Mouse (Mus musculus) layer of hippocampus, adult 18-20 months (tissue): ENCODE results near the gene Rtel1. TPM values are rescaled to one million over a fixed set of nuclear protein-coding genes. Genes with fewer than 3 reads are reported as not detected.

Experiments used
- DNase-seq, 2 experiments: peaks; one replicate each; pipeline ENCODE4 v3.0.0; 2022; ENCODE audit warnings: low spot score in 2 of 2
- long read RNA-seq: library from polyadenylated mRNA; stranded (forward); transcript quantifications from one replicate; pipeline ENCODE4 v2.0.0, GENCODE M21; 2021
- total RNA-seq, 2 experiments: library from RNA; stranded (reverse); gene quantifications; 2 replicates each; pipeline ENCODE4 v1.2.3; 2021

Gene Rtel1
- 10 to 100 TPM; 25.3 to 28.8 TPM for total RNA-seq
- long read RNA-seq, full-length matches to known transcripts, result 1 of 8 reads
- long read RNA-seq, partial matches to known transcripts, result 0 of 8 reads
- long read RNA-seq, other reads (novel, unspliced or antisense), result 7 of 8 reads

DNA sequence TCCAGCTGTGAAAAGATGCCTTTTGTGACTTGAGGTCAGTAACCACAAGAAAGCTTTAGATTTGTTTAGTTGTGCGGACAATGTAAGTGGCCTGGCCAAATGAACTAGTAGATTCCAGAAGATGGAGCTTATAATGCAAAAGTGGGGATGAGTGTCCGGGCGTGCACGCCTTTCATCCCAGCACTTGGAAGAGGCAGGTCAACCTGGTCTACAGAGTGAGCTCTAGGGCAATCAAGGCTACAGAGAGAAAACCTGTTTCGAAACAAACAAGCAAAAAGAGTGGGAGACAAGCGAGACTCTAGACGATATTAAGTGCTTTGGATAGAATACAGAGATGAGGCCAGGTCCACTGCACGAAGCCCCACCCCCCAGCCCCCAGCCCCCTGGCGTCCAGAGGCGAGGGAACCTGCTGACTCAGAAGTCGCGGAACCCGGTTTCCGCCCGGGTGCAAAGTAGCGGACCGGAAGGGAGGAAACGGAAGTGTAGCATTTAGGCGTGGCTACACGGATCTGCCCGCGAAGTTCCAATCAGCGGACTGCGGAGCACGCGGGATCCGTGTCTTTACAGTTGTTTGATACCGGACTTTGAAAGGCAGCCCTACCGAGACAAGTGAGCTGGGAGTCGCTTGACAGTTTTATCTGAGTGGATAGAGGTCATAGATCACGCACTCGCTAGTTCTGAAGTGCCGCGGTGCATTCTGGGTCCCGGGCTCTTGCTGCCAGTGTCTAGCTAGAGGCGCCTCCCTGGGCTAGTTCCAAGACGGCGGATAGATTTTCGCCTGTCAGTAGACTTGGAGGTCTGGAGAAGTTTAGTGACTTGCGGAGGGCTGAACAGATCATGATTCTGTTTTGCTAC is at the start of gene Rtel1:
Gene Rtel1 (plus strand): TSS at position 492 of the 855 bp plus-strand sequence.
- peak; percentile 71 to 83 for DNase-seq

DNA sequence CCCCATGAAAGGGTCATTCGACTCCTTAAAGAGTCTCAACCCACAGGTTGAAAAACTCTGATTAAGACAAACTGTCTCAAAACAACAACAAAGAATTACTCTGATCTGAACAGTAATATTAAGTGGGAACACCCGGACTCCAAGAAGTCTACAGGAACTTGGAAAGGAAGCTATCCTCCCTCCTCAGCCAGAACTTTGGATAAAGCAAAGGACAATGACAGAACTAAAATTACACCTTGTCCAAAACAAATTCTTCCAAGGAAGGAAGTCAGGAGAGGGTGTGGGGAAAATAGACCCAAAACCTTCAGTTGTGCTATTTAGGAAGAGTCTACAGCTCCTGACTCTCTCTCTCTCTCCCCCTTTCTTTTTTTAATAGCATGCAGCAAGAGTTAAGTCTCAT is 47.4 kb upstream of the Rtel1 start:
- DNase-seq, result no peak

- no peak for DNase-seq
These were observed 45.7 kb upstream of the Rtel1 start for GRCm38 (mm10) chr2:181273829-181274228.

DNA sequence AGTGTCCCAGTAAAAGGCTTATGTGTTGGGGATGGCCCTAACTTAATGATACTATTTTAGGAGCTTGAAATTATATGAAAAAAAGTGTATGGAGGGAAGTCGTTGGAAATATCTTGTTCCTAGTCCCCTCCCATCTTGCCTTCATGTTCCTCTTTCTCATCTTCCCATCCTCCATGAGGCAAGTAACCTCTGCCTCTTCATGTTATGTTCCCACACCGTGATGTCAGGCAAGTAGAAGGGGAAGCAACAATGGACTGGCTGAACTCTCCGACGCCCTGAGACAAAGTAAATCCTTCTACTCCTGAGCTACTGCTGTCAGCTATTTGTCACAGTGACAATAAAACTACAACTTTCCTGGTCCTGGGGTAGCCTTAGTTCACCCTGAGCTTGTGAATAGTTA is 44.9 kb upstream of the Rtel1 start:
- DNase-seq, result no peak

DNA sequence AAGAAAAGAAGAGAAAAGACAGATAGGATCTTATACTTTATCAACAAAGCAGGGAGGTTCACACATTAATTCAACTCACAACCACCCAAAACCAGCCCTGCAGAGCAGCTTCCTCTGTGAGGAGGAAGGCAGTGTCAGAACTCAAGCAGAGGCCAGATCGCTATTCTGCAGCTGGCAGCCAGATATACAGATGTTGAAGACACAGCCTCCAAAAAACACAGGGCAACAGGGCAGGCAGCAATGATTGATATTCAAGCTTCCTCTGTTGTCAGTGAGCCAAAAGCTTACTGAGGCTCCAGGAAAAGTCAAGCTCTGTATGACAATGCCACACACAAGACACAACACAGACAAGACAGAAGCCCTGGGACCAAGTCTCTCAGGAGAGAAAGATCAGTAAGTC is 42.8 kb upstream of the Rtel1 start:
- no peak for DNase-seq

DNA sequence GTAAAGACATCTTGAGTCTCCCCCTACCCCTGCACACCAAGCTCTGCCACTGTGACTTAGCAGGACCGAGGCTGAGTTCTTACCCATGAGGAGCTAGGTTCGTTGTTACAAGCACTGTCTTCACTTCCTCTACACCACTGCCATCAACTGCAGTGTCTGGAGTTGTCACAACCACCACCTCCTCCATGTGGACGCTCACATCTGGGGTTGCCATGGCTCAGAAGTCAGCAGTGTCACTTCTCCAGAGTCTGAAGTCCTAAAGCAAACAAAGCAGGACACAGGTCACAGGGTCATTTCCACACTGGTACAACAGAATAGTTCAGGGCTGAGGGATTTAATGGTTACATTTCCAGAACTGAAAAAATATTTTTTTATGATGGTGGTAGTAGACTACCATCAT is 41.7 kb upstream of the Rtel1 start:
- no peak for DNase-seq

- DNase-seq, result peak in 1 of 2 experiments; percentile 52
These were observed 39.6 kb upstream of the Rtel1 start for GRCm38 (mm10) chr2:181279968-181280367.

DNA sequence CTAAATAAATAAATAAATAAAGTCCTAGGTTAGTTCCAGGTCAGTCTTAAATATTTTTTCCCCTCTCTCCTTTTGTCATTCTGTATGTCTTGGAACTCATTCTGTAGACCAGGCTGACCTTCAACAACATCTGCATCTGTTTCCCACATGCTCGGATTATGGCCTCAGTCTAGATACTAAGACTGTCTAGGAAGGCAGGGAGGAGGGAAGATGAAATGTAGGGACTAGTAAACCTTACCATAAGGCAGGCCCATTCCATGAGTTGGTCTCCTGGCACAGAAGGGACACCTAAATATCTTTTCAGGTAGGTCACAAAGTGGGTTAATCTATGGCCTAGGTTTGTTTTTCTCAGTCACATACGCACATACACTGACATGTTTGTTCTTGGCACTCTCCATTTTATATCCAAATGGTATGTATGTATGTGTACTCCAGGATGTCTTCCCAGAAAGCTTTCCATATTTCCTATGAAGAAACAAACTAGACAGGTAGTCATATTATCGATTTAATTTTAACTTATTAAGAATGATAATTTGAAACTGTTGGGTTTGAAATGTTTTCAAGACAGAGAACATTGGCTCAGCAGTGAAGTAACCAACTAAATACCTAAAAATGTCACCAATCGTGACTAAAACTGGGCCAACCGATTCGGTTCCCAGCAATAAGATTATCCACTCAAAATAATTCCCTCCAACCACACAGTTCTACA is 32.8 kb upstream of the Rtel1 start:
- DNase-seq, result no peak

DNA sequence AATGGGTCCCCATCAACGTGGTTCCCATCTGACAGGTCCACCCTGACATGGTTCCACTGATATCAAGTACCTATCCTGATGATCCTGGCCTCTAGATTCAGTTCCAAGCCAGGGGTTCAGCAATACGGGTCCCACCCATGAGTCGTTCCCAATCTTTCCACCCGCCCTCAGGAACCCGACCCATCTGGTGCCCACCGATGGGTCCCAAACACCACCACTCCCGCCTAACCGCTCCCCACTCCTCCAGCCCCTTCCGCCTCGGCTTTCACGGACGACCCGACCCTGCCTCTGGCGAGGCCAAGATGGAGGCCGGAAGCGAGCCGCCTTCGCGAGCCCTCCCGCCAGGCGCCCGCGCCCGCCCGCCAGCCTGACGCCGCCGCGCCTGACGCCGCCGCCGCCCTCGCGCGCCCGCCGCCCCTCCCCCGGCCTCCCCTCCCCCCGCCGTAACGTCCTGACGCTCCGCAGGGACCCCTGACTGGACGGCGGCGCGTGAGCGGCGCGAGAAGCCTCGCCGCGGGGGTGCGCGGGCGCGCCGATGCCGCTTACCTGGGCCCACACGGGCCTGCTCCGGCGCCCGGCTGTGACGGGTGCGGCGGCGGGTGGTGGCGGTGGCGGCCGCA is 32.1 kb upstream of the Rtel1 start:
- DNase-seq, result peak; percentile 67 to 82

GRCm38 (mm10) chr2:181287958-181288350 is 31.6 kb upstream of the Rtel1 start, which contains the start of gene Gmeb2:
Gene Gmeb2 (minus strand): TSS chr2:181288035.
- peak; percentile 92 to 97 for DNase-seq

GRCm38 (mm10) chr2:181288691-181289090 is 30.8 kb upstream of the Rtel1 start:
- DNase-seq, result no peak

- no peak for DNase-seq
These were observed 28.6 kb upstream of the Rtel1 start for GRCm38 (mm10) chr2:181290937-181291336.

DNA sequence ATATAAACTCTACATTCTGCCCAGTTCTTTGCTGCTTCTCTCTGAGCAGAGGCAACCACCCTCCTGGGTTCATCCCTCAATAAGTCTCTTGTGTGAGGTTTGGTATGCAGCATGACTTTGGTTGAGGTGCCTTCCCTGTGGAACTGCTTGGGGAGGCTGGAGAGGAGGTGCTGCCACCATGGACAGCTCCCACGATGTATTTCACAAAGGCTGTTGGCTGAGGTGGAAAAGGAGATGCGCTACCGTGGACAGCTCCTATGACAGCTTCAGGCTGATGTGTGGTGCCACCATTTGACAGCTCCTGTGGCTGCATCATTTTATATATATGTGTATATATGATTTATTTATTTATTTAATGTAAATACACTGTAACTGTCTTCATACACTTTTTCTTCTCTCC is 17.5 kb upstream of the Rtel1 start:
- DNase-seq, result no peak

GRCm38 (mm10) chr2:181304944-181305343 is 14.6 kb upstream of the Rtel1 start:
- DNase-seq, result no peak

- DNase-seq, result peak; percentile 52 to 65
These were observed 12.3 kb upstream of the Rtel1 start for GRCm38 (mm10) chr2:181307144-181307804.

GRCm38 (mm10) chr2:181312435-181312834 is 7.1 kb upstream of the Rtel1 start:
- DNase-seq, result no peak

- DNase-seq, result no peak
These were observed 6.6 kb upstream of the Rtel1 start for GRCm38 (mm10) chr2:181313006-181313343.

DNA sequence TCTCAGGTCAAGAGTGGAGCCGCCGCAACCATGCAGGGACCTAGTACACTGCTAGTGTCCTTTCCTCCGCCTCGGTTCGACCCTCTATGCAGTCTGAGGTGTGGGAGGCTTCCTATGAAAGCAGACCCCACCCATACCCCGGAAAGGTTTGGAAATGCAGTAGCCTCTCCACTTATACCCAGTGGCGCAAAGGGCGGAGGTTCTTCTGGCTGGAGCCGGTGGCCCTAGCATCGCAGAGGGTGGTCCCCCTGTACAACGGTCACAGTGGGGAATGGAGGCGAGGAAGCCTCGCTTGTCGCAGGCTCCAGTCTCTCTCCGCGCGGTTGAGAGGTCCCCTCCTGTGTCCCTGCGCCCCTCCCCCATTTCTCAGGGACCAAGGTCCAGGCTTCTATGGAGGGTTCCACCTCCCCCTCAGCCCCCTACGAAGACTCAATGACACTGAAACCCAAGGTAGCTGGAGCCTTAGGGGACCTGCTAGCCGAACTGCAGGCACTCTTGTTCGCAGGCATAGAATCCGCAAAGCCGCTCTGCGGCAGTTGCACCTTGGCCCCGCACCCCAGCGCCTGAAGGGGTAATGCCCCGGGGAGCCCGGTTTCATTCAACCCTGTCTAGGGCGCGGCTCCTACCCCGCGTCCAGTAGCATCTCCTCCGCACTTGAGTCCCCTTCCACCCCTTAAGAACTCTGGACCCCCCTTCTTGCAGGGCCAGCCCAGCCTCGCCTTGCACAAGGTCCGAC is 6.0 kb upstream of the Rtel1 start:
- peak; percentile 16 to 40 for DNase-seq

- DNase-seq, result peak; percentile 66 to 75
These were observed 5.3 kb upstream of the Rtel1 start, which contains the start of gene Stmn3 for GRCm38 (mm10) chr2:181314080-181314810. Gene Stmn3 (minus strand): TSS chr2:181314500.

DNA sequence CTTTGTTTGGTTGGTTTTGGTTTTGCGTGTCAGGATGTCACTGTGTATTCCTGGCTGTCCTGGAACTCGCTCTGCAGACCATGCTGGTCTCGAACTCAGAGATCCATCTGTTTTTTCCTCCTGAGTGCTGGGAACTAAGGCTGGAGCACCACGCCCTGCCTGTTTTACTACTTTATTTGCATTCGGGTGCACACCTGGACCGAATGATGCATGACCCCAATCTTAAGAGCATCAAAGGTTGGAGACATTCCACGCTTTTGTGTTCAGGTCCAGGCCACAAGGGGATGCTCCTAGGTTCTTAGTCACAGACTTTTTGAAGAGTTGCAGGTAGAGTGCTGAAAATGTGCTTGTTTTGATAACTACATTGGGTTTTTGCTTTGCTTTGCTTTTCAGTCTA is 562 bp downstream of the Rtel1 start:
- no peak for DNase-seq
